Mouse (Mus musculus): ENCODE measurements around the gene Armc8. TPM values are rescaled to one million over a fixed set of nuclear protein-coding genes. Genes with fewer than 3 reads are reported as not detected.

Armc8 gene
- polyA plus RNA-seq, 1 experiment: 11.9 TPM

- no peak overlapping the region for H3K27ac ChIP-seq (ENCODE audit: control insufficient read depth, insufficient read depth, low read depth, low read length, poor library complexity)
- no peak overlapping the region for H3K4me3 ChIP-seq (replicated peaks; ENCODE audit: control insufficient read depth, low read depth, low read length)
- no peak for TF ChIP-seq POLR2A (IDR thresholded peaks at IDR 0.05; ENCODE audit: borderline replicate concordance, control insufficient read depth, low read depth, low read length)
- no peak for TF ChIP-seq CTCF (IDR thresholded peaks at IDR 0.05; ENCODE audit: control insufficient read depth, insufficient read depth, low read length)
- no peaks in the 10 kb centered on the region for H3K4me1 ChIP-seq (ENCODE audit: control insufficient read depth, insufficient read depth, low read length)
- WGBS: 28% methylated on average over 9 of the region's 9 CpGs
Measured at GRCm38 (mm10) chr9:99449886-99450647, 118.6 kb downstream of the Armc8 start.

GRCm38 (mm10) chr9:99447323-99447722 is 121.4 kb downstream of the Armc8 start:
- no peak for TF ChIP-seq CTCF (IDR thresholded peaks at IDR 0.05; ENCODE audit: control insufficient read depth, insufficient read depth, low read length)
- no peak for TF ChIP-seq POLR2A (IDR thresholded peaks at IDR 0.05; ENCODE audit: borderline replicate concordance, control insufficient read depth, low read depth, low read length)
- H3K4me1 ChIP-seq (ENCODE audit: control insufficient read depth, insufficient read depth, low read length): no peaks in the 10 kb centered on the region
- H3K4me3 ChIP-seq (replicated peaks; ENCODE audit: control insufficient read depth, low read depth, low read length): no peak overlapping the region
- no peak overlapping the region for H3K27ac ChIP-seq (ENCODE audit: control insufficient read depth, insufficient read depth, low read depth, low read length, poor library complexity)
- 79% methylated on average over 3 of the region's 3 CpGs for WGBS

GRCm38 (mm10) chr9:99446259-99446658 is 122.4 kb downstream of the Armc8 start:
- Histone ChIP-seq H3K4me3 (replicated peaks; ENCODE audit: control insufficient read depth, low read depth, low read length) (no peak overlapping the region), H3K27ac (ENCODE audit: control insufficient read depth, insufficient read depth, low read depth, low read length, poor library complexity) (no peak overlapping the region), H3K4me1 (ENCODE audit: control insufficient read depth, insufficient read depth, low read length) (no peaks in the 10 kb centered on the region)
- TF ChIP-seq POLR2A (IDR thresholded peaks at IDR 0.05; ENCODE audit: borderline replicate concordance, control insufficient read depth, low read depth, low read length): no peak
- no peak for TF ChIP-seq CTCF (IDR thresholded peaks at IDR 0.05; ENCODE audit: control insufficient read depth, insufficient read depth, low read length)

GRCm38 (mm10) chr9:99444590-99445178 is 124.0 kb downstream of the Armc8 start:
- no peaks in the 10 kb centered on the region for H3K4me1 ChIP-seq (ENCODE audit: control insufficient read depth, insufficient read depth, low read length)
- no peak overlapping the region for H3K27ac ChIP-seq (ENCODE audit: control insufficient read depth, insufficient read depth, low read depth, low read length, poor library complexity)
- WGBS: 24% methylated on average over 8 of the region's 8 CpGs
- H3K4me3 ChIP-seq (replicated peaks; ENCODE audit: control insufficient read depth, low read depth, low read length): no peak overlapping the region
- TF ChIP-seq POLR2A (IDR thresholded peaks at IDR 0.05; ENCODE audit: borderline replicate concordance, control insufficient read depth, low read depth, low read length) (no peak), CTCF (IDR thresholded peaks at IDR 0.05; ENCODE audit: control insufficient read depth, insufficient read depth, low read length) (peak; percentile 35; the same call in 1 of the 2 replicates)

- TF ChIP-seq POLR2A (IDR thresholded peaks at IDR 0.05; ENCODE audit: borderline replicate concordance, control insufficient read depth, low read depth, low read length): no peak
- TF ChIP-seq CTCF (IDR thresholded peaks at IDR 0.05; ENCODE audit: control insufficient read depth, insufficient read depth, low read length): no peak
- Histone ChIP-seq H3K4me1 (ENCODE audit: control insufficient read depth, insufficient read depth, low read length) (no peaks in the 10 kb centered on the region), H3K4me3 (replicated peaks; ENCODE audit: control insufficient read depth, low read depth, low read length) (no peak overlapping the region), H3K27ac (ENCODE audit: control insufficient read depth, insufficient read depth, low read depth, low read length, poor library complexity) (no peak overlapping the region)
- 86% methylated on average over 4 of the region's 4 CpGs for WGBS
Measured at GRCm38 (mm10) chr9:99441647-99442433, 126.9 kb downstream of the Armc8 start.

GRCm38 (mm10) chr9:99440941-99441340 is 127.8 kb downstream of the Armc8 start:
- Histone ChIP-seq H3K4me3 (replicated peaks; ENCODE audit: control insufficient read depth, low read depth, low read length) (no peak overlapping the region), H3K4me1 (ENCODE audit: control insufficient read depth, insufficient read depth, low read length) (no peaks in the 10 kb centered on the region), H3K27ac (ENCODE audit: control insufficient read depth, insufficient read depth, low read depth, low read length, poor library complexity) (no peak overlapping the region)
- WGBS: 83% methylated on average over 5 of the region's 5 CpGs
- TF ChIP-seq CTCF (IDR thresholded peaks at IDR 0.05; ENCODE audit: control insufficient read depth, insufficient read depth, low read length) (no peak), POLR2A (IDR thresholded peaks at IDR 0.05; ENCODE audit: borderline replicate concordance, control insufficient read depth, low read depth, low read length) (no peak)

GRCm38 (mm10) chr9:99439064-99439463 is 129.6 kb downstream of the Armc8 start:
- H3K4me1 ChIP-seq (ENCODE audit: control insufficient read depth, insufficient read depth, low read length): no peaks in the 10 kb centered on the region
- WGBS: 78% methylated on average over 8 of the region's 8 CpGs
- H3K4me3 ChIP-seq (replicated peaks; ENCODE audit: control insufficient read depth, low read depth, low read length): no peak overlapping the region
- no peak overlapping the region for H3K27ac ChIP-seq (ENCODE audit: control insufficient read depth, insufficient read depth, low read depth, low read length, poor library complexity)
- no peak for TF ChIP-seq CTCF (IDR thresholded peaks at IDR 0.05; ENCODE audit: control insufficient read depth, insufficient read depth, low read length)
- TF ChIP-seq POLR2A (IDR thresholded peaks at IDR 0.05; ENCODE audit: borderline replicate concordance, control insufficient read depth, low read depth, low read length): no peak

All from bone marrow, adult 2 months (tissue).